ENCODE assay signal across 11 mouse cellular contexts in the genomic region with DNA sequence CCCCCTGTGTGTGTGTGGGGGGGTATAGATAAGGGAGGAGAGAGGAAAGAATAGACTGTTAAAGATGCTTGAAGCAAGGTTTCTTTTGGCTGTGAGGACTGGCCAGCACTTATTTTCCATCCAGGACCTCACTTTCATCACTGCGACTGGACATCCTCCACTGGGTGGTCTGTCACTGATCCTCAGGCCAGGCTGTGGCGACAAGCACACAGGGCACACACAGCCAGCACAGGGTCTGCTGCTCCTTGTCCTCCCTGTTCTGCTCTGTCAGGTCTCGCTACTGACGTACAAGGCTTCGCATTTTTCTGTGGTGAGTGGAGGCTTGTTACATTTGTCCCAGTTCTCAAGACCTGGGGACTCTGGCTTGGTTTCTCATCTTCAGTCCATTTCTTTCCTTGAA.
DNase-seq lines count a peak whose midpoint lies in the region; ATAC-seq lines count a peak whose summit lies in the region.
"Had no signal": no experiment of that assay in that cellular context is flagged by ENCODE, and none has a peak within 500 bp of the region (broad histone marks: within the 10 kb centered on the region; RNA-seq: fewer than 3 reads in every experiment).

No protein-coding gene starts in this region.

- H3K36me3 ChIP-seq in kidney, embryonic 15.5 days, result no peaks in the 10 kb centered on the region
- no peaks in the 10 kb centered on the region for H3K36me3 ChIP-seq in limb, embryonic 10.5 days
- H3K36me3 ChIP-seq: hindbrain, embryonic 12.5 days; liver, embryonic 13.5 days had no signal

- H3K27me3 ChIP-seq in kidney, embryonic 15.5 days, result no peaks in the 10 kb centered on the region
- no peaks in the 10 kb centered on the region for H3K27me3 ChIP-seq in limb, embryonic 10.5 days (ENCODE audit: low read depth, poor library complexity, severe bottlenecking)
- H3K27me3 ChIP-seq: hindbrain, embryonic 12.5 days; liver, embryonic 13.5 days had no signal

- no peak overlapping the region for H3K9ac ChIP-seq in kidney, embryonic 15.5 days
- H3K9ac ChIP-seq: hindbrain, embryonic 12.5 days; liver, embryonic 13.5 days had no signal

- H3K9me3 ChIP-seq in kidney, embryonic 15.5 days (replicated peaks), result no peaks in the 10 kb centered on the region
- H3K9me3 ChIP-seq in limb, embryonic 10.5 days (replicated peaks), result no peaks in the 10 kb centered on the region
- H3K9me3 ChIP-seq: hindbrain, embryonic 12.5 days; liver, embryonic 13.5 days had no signal

- H3K4me1 ChIP-seq in kidney, embryonic 15.5 days, result peaks cover 34% of the 10 kb centered on the region
- peaks cover 55% of the 10 kb centered on the region for H3K4me1 ChIP-seq in limb, embryonic 10.5 days
- H3K4me1 ChIP-seq: hindbrain, embryonic 12.5 days; liver, embryonic 13.5 days had no signal

- peak; percentile 61; the same call in 1 of the 2 replicates for ATAC-seq in kidney, embryonic 15.5 days (replicated peaks; ENCODE audit: low FRiP score)
- no peak for ATAC-seq in monocyte, adult 5-6 weeks (replicated peaks; ENCODE audit: insufficient number of reproducible peaks, low FRiP score, low TSS enrichment, poor library complexity, severe bottlenecking)
- ATAC-seq: forebrain, embryonic 16.5 days had no signal

- no peak overlapping the region for H3K4me2 ChIP-seq in kidney, embryonic 15.5 days
- H3K4me2 ChIP-seq: hindbrain, embryonic 12.5 days; liver, embryonic 13.5 days had no signal

- WGBS in kidney, embryonic 15.5 days, result 33% methylated on average over 5 of the region's 5 CpGs
- WGBS in limb, embryonic 10.5 days, result 58% methylated on average over 5 of the region's 5 CpGs

- DNase-seq in kidney, adult 11 months, result no peak
- peak; percentile 81 for DNase-seq in Muller cell, postnatal 12 days (ENCODE audit: inconsistent ontology term)
- DNase-seq in heart, adult 8-10 months (ENCODE audit: low spot score), result peak; percentile 53
- no peak for DNase-seq in limb, embryonic 10.5 days (ENCODE audit: low spot score)
- no peak for DNase-seq in ovary, postnatal 10 days (ENCODE audit: low spot score)
- DNase-seq in cerebellum, postnatal 10 days, result no peak
- DNase-seq: liver, embryonic 13.5 days had no signal

- H3K4me3 ChIP-seq in kidney, embryonic 15.5 days (replicated peaks), result no peak overlapping the region
- H3K4me3 ChIP-seq in limb, embryonic 10.5 days, result no peak overlapping the region
- H3K4me3 ChIP-seq: hindbrain, embryonic 12.5 days; liver, embryonic 13.5 days had no signal

- H3K27ac ChIP-seq in kidney, embryonic 15.5 days, result 0 out of 2 replicates have a peak overlapping the region, but pooled peaks have one; percentile 13
- peak overlapping the region; percentile 53; the same call in 1 of the 2 replicates for H3K27ac ChIP-seq in limb, embryonic 10.5 days
- H3K27ac ChIP-seq: hindbrain, embryonic 12.5 days; liver, embryonic 13.5 days had no signal

Comparison
In these comparisons a context has a peak if more than half of its experiments do, and no peak if none do; other contexts are left out.
1. DNase-seq: peak in Muller cell, postnatal 12 days (single experiment) and heart, adult 8-10 months (single experiment); none in kidney, adult 11 months (single experiment), limb, embryonic 10.5 days (single experiment), ovary, postnatal 10 days (single experiment) and cerebellum, postnatal 10 days (0 of 2).